Mouse (Mus musculus) olfactory bulb, adult 2 months (tissue): ENCODE results near the gene Lrr1.

Source experiments
- CTCF ChIP-seq: fragments of 200-500 bp; IDR thresholded peaks from 2 replicates; pipeline ENCODE4 v1.5.1; 2012; ENCODE audit warnings: low read depth, mild to moderate bottlenecking, low read length, moderate library complexity; ENCODE audit not compliant: insufficient read depth
- POLR2A ChIP-seq: fragments of 200-500 bp; IDR thresholded peaks from 2 replicates; pipeline ENCODE4 v1.6.1; 2012; ENCODE audit warnings: mild to moderate bottlenecking, low read depth, low read length, moderate library complexity; ENCODE audit not compliant: insufficient read depth

GRCm38 (mm10) chr12:69211057-69211456 is 42.4 kb downstream of the Lrr1 start:
- TF ChIP-seq POLR2A (no peak), CTCF (no peak)
